Mouse (Mus musculus) hindbrain, embryonic 12.5 days (tissue): ENCODE measurements around the gene Lmo1. TPM values are rescaled to one million over a fixed set of nuclear protein-coding genes. Genes with fewer than 3 reads are reported as not detected.
"Not testable (repeated sequence)": the region's sequence is repeated elsewhere in the genome, so short reads cannot be mapped to it uniquely, and the experiment has no call there.

Source experiments
- ATAC-seq: fragments of 200-750 bp; cut with Nextera tagmentation; 2 replicates; pipeline ENCODE4 v1.8.0; 2017; ENCODE audit warnings: moderate TSS enrichment; ENCODE audit not compliant: low FRiP score
- H3K27ac ChIP-seq: fragments of 300-500 bp; sonication (generic); 2 replicates; pipeline ENCODE4 v1.5.1; 2016; ENCODE audit warnings: mild to moderate bottlenecking
- H3K27me3 ChIP-seq: fragments of 300-500 bp; sonication (generic); 2 replicates; pipeline ENCODE4 v1.6.1; 2016; ENCODE audit warnings: mild to moderate bottlenecking
- H3K36me3 ChIP-seq: fragments of 300-500 bp; sonication (generic); 2 replicates; pipeline ENCODE4 v1.6.1; 2016; ENCODE audit warnings: mild to moderate bottlenecking
- H3K4me1 ChIP-seq: fragments of 300-500 bp; sonication (generic); 2 replicates; pipeline ENCODE4 v1.6.1; 2016
- H3K4me2 ChIP-seq: fragments of 300-500 bp; sonication (generic); replicated peaks from 2 replicates; pipeline ENCODE4 v1.6.1; 2016; ENCODE audit warnings: mild to moderate bottlenecking
- H3K4me3 ChIP-seq: fragments of 300-500 bp; sonication (generic); 2 replicates; pipeline ENCODE4 v1.5.1; 2016; ENCODE audit warnings: mild to moderate bottlenecking
- H3K9ac ChIP-seq: fragments of 300-500 bp; sonication (generic); 2 replicates; pipeline ENCODE4 v1.6.1; 2016; ENCODE audit warnings: mild to moderate bottlenecking, moderate library complexity
- H3K9me3 ChIP-seq: fragments of 300-500 bp; sonication (generic); replicated peaks from 2 replicates; pipeline ENCODE4 v1.6.1; 2016; ENCODE audit warnings: mild to moderate bottlenecking
- WGBS: fragments of 180-500 bp; shearing (Covaris S2); methylation state at CpG from one replicate; pipeline ENCODE4 v1.1.7; 2016; 5-methylcytosine and 5-hydroxymethylcytosine counted together
- polyA plus RNA-seq: library from polyadenylated mRNA; unstranded; fragments of >200 nt; fragmentation: Nextera tagmentation; extraction: Ambion mirVana; gene quantifications from 2 replicates; pipeline ENCODE4 v1.2.1, GENCODE M21; 2016

Lmo1 gene
- polyA plus RNA-seq, 1 experiment from 2014 or later: 46.3 TPM

DNA sequence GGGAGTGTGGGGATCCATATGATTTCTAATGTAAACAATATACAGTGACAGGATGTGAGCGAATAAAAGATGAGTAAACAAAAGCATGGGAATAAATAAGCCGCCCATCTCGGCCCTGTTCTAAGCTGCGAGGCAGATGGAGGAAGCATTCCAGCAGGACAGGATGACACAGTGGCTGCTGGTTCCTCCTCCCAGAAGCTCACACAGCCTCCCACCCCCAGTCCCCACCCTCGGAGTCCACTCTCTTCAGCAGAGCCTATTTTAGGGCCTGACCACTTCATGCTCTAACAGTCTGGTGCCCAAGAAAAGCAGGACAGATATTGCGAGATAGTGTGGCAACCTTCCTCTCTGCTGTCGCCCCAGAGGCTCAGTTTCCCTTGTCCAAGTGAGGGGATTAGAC, 77.8 kb downstream of the Lmo1 start:
- Histone ChIP-seq H3K4me2 (no peak overlapping the region), H3K4me1 (no peaks in the 10 kb centered on the region), H3K27ac (no peak overlapping the region), H3K27me3 (no peaks in the 10 kb centered on the region), H3K9ac (no peak overlapping the region), H3K9me3 (no peaks in the 10 kb centered on the region), H3K36me3 (no peaks in the 10 kb centered on the region), H3K4me3 (no peak overlapping the region)
- ATAC-seq: no peak
- 76% methylated on average over 7 of the region's 7 CpGs for WGBS

GRCm38 (mm10) chr7:109096618-109097017, 78.4 kb downstream of the Lmo1 start:
- no peak overlapping the region for H3K4me3 ChIP-seq
- H3K4me2 ChIP-seq: no peak overlapping the region
- no peaks in the 10 kb centered on the region for H3K27me3 ChIP-seq
- whole genome bisulfite sequencing: 87% methylated on average over 4 of the region's 4 CpGs
- H3K36me3 ChIP-seq: no peaks in the 10 kb centered on the region
- no peaks in the 10 kb centered on the region for H3K4me1 ChIP-seq
- H3K9ac ChIP-seq: no peak overlapping the region
- no peak for ATAC-seq
- no peaks in the 10 kb centered on the region for H3K9me3 ChIP-seq
- no peak overlapping the region for H3K27ac ChIP-seq

GRCm38 (mm10) chr7:109094294-109094693, 80.7 kb downstream of the Lmo1 start:
- no peak overlapping the region for H3K27ac ChIP-seq
- ATAC-seq: no peak
- no peaks in the 10 kb centered on the region for H3K27me3 ChIP-seq
- no peak overlapping the region for H3K4me3 ChIP-seq
- WGBS: no CpG with 5 or more reads among the region's 7 CpGs
- no peaks in the 10 kb centered on the region for H3K36me3 ChIP-seq
- no peak overlapping the region for H3K9ac ChIP-seq
- no peaks in the 10 kb centered on the region for H3K9me3 ChIP-seq
- H3K4me1 ChIP-seq: no peaks in the 10 kb centered on the region
- no peak overlapping the region for H3K4me2 ChIP-seq

GRCm38 (mm10) chr7:109091316-109091715, 83.7 kb downstream of the Lmo1 start:
- H3K4me1 ChIP-seq, H3K9ac ChIP-seq, ATAC-seq, H3K27ac ChIP-seq, H3K9me3 ChIP-seq, H3K27me3 ChIP-seq, H3K4me2 ChIP-seq, H3K36me3 ChIP-seq, H3K4me3 ChIP-seq: not testable (repeated sequence)
- WGBS: no CpG with 5 or more reads among the region's 2 CpGs

Other genes with a start within 250 kb of the Lmo1 start
- gene Nlrp10, start 245.0 kb downstream of the Lmo1 start, polyA plus RNA-seq: not detected in 2 replicates
- 77.2 and 87.2 TPM in 2 replicates for gene Eif3f, start 240.8 kb downstream of the Lmo1 start, polyA plus RNA-seq
- 40.3 and 42.1 TPM in 2 replicates for gene Tub, start 224.9 kb downstream of the Lmo1 start, polyA plus RNA-seq
- gene Ric3, start 91.9 kb downstream of the Lmo1 start, polyA plus RNA-seq: 21.9 and 23.5 TPM in 2 replicates